Mouse (Mus musculus): Measurements from ENCODE around the gene Foxj3.
"Not testable (repeated sequence)": the region's sequence is repeated elsewhere in the genome, so short reads cannot be mapped to it uniquely, and the experiment has no call there.

The Foxj3 gene

DNA sequence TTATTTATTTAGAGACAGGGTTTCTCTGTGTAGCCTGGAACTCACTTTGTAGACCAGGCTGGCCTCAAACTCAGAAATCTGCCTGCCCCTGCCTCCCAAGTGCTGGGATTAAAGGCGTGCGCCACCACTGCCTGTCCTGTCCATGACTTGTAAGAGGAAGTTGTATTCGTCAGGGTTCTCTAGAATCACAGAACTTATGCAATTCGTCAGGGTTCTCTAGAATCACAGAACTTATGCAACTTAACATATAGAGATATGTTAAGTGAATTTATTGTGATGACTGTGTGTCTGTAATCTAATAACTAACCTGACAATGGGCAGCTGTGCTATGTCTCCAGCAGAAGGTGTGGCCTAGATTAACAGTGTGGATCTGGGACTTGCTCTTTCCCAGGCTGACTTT is at the start of gene Foxj3:
TSS of gene Foxj3 (plus strand) at position 390 of the 400 bp plus-strand sequence.
- DNase-seq = not testable (repeated sequence)

DNA sequence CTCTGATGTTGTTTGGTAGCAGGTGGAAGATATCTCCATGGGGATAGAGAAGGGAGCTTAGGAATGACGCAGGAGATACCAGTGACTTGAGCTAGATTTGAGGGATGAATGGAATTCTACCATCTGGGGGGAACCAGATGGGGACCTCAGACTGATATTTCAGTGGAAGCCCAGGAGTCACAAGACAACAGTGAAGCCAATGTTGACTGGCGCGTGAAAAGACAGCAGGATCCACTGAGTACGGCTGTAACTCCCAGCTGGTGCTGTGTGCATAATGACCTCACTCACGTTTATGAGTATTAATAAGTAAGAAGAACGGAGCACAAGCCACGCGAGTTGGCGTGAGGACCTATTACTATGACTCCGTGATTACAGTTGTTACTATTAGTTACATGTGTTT is 47.1 kb upstream of the Foxj3 start:
- no peak for DNase-seq

DNA sequence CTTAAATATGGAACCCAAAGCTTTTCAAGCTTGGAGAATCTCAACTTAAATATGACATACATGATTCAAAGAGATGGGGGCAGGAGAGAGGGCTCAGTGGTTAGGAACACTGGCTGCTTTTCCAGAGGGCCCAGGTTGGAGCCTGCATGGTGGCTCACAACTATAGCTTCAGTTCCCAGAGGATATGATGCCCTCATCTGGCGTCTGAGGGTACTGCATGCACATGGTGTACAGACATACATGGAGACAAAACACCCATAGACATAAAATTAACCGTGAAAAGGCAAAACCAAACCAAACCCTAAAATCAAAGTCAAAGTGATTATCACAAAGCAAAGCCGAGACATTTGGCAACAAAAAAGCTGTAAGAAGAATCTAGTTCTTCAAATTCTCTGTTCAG is 46.0 kb upstream of the Foxj3 start:
- peak in 1 of 2 experiments; percentile 31 for DNase-seq

DNA sequence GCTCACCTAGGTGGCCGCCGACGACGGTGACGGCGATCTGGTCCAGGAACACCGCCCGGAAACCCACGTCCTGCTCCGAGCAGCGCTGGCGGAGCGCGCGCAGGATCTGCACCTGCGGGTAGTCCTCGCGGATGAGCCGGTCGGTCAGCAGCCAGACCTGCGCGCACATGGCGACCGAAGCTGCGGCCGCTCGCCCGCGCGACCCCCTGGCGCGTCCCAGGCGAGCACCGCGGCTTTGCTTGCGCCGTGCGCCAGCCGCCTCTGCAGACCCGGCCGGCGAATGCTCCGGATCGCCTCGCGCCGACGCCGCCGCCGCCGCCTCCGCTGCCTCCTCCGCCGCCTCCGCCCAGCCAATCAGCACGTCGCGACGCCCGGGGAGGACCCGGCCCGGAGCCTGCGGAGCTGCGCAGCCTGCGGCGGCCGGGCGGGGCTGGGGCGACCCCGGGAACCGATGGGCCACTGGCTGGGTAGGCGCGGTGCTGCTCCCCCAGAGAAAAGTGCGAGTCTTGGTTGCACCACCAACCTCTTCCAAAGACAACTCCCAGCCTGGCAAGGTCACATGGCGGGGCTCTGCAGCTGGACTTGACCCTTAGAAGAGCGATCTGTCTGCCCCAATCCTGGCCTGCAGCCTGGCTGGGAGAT is 44.4 kb upstream of the Foxj3 start, which contains the start of gene Rimkla:
TSS of gene Rimkla (minus strand) at position 338 of the 642 bp plus-strand sequence.
- peak; percentile 15 to 39 for DNase-seq

DNA sequence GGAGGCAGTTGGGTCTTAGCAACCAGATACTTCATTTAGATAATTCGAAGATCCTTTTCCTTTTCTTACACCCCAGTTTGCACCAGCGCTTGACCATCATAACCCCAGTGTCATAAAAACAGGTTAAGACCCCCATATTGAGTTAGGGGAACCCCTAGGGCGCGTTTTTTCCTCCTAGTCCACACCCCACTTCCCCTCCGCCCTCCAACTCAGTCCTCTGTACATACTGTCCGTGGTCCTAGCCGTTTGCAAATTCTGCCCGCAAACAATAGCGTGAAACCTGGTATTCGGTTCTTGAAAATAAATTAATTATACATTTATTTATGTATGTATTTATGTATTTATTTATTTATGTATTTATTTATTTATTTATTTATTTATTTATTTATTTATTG is 43.9 kb upstream of the Foxj3 start:
- DNase-seq = no peak

DNA sequence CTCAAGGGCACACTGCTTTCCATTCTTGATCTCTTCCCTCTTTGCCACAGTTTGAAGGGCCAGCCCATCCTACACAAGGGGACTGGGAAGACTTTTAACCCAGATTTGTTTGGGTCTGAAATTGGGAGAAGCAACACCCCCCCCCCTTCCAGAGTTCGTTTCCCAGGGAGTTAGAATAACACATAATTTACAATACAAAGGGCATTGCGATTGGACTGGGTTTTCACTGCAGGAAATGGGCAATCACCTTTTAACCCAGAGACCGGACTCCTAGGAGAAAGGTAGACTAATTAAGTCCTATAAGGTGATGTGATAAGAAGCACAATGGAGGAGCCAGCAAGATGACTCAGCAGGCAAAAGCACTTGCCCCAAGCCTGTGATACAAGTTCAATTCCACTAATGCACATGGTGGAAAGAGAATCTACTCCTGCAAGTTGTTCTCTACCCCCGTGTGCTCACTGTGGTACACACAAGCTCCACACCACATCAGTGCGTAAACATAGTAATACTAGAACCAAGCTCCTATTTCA is 38.4 kb upstream of the Foxj3 start:
- DNase-seq = no peak

DNA sequence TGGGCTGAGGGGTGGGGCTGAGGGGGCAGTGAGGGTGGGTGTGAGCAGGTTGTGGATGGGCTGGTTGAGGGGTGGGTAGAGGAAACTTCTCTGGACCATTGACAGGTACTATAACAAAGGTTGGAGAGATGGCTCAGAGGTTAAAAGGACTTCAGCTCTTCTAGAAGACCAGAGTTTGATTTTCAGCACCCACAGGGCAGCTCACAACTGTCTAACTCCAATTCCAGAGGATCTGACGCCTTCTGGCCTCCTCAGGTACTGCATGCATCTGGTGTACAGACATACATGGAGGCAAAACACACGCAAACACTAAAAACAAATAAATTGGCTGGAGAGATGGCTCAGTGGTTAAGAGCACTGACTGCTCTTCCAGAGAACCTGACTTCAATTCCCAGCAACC is 25.2 kb upstream of the Foxj3 start:
- no peak for DNase-seq

DNA sequence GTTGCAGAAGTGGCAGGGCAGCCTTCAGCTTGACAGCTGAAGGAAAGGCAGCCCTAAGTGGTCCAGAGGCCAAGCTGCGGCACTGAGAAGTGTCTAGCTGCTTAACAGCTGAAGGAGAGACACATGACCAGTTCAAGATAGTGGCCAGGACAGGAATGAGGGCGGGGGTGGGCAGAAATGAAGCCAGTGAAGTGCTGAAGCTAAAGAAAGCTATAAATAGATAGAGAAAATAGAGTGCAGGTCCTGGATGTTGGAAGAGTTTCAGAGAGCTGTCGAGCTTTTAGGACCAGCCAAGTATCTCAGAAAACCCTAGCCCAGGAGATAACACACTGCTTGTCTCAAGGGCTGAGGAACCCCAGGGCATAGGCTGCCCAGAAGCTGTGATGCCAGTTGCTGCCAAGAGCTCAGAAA is 24.1 kb upstream of the Foxj3 start:
- no peak for DNase-seq

DNA sequence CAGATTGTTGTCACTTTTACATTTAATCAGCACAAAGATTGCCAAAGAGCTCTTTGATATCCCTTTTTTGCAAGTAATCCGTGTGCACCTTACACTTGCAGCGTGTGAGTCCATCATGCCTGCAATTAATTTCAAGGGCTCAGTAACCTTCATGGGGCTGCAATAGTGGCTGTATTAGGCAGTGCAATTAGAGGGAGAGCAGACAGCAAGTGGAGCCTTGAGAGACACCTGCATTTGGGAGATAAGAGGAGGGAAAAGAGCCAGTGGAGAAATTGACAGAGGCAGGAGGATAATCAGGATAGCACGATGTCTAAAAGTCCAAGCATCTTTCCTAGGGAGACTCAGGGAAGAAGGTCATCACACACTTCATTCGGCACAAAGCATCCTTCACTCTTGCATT is 13.2 kb upstream of the Foxj3 start:
- DNase-seq = no peak

DNA sequence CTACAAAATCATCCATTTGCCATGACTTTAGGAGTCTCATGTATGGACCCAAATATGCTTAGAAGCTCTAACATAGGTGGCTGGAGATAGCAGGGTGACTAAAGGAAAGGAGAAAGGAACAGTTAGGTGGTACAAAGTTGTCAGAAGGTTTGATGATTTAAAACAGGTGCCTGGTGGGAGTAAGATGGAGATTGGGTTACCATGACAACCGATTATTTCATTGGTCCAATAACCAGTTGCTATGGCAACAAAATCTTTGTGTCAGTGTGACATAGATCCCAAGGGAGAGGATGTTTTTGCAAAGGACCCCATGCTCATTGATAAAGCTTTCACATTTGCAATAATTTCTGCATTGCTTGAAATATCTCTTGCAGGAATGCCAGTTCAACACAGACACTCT is 12.8 kb upstream of the Foxj3 start:
- DNase-seq = no peak

DNA sequence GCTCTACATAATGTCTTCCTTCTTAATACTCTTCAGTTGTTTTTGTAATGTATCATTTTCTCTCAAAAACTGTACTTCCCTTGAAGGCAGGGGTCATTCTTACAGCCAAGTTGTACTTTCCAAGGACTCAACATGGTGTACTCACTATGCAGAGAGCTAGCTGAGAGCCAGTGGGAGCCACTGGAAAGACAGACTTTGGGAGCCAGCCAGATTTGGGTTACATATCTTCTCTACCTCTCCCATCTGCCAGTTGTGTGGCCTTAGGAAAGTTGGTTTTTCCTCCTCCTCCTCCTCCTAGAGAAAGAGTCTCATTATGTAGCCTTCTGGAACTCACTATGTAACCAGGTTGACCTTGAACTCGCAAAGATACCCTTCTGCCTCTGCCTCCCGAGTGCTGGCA is 12.3 kb upstream of the Foxj3 start:
- no peak for DNase-seq

DNA sequence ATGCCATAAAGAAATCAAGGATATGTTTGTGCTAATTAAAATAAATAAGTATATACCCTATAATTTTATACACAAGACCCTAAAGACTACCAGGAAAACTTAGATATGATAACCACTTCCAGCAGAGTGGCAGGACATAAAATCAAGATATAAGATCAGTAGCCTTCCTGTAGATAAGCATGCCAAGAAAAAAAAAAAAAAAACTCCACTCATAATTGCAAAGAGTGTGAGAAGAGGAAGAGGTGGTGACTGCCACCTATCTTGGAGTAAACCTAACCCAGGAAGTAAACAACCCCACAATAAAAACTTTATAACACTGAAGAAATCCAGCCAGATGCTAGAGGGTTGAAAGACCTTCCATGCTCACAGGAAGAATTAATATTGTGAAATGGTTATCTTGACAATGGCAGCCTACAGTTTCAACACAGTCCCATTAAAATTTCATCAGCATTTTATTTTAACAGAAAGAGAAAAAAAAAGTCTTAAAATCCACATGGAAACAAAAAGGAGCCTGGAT is 10.4 kb upstream of the Foxj3 start:
- DNase-seq = no peak

DNA sequence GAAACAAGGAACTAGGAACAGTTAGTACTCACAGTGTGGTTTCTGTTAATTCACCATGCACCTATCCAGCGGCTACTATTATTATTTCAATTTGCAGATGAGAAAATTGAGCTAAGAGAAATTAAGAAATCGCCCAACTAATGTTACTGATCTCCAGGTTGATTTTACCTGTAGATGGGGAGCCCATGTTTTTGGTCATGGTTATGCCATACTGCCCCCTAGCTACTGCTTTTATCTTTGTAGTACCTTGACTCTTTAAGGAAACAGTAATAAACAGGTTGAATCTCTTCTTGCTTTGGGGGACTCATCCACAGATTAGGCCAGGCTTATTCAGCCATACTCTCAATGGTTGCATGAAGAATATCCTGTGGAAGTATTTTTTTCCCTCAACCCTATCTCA is 5.0 kb upstream of the Foxj3 start:
- DNase-seq = no peak

DNA sequence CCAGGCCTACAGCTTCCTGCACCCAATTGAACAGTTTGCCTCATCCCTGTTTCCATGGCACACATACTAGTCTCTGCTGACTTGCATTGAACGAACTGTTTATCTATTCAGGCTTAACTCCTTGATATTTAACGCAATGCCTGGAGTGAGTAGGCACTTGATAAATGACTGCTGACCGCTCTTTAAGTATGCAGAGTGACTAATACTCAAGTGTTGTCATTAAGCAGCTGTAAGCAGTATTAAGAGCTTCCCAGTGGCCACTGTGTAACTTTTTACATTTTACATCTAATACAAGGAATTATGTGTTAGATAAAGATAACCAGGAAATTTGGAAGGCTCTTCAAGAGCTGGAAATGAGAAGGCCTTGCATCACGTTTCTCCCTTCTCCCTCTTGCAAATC is 1.7 kb upstream of the Foxj3 start:
- DNase-seq = no peak

DNA sequence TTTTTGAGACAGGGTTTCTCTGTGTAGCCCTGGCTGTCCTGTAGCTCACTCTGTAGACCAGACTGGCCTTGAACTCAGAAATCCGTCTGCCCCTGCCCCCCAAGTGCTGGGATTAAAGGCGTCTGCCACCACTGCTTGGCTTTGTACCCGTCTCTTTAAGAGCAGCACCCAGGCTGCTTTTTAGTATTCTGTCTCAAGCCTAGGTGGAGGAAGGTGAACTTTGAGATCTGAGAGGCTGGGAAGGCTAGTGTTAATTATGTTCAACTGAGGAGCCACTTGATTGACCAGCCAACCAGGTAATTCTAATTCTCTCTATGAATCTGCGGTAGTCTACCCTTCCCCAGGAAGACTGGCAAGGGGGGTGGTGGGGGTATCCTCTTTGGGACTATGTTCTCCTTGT is 632 bp downstream of the Foxj3 start:
- peak; percentile 15 to 45 for DNase-seq

DNA sequence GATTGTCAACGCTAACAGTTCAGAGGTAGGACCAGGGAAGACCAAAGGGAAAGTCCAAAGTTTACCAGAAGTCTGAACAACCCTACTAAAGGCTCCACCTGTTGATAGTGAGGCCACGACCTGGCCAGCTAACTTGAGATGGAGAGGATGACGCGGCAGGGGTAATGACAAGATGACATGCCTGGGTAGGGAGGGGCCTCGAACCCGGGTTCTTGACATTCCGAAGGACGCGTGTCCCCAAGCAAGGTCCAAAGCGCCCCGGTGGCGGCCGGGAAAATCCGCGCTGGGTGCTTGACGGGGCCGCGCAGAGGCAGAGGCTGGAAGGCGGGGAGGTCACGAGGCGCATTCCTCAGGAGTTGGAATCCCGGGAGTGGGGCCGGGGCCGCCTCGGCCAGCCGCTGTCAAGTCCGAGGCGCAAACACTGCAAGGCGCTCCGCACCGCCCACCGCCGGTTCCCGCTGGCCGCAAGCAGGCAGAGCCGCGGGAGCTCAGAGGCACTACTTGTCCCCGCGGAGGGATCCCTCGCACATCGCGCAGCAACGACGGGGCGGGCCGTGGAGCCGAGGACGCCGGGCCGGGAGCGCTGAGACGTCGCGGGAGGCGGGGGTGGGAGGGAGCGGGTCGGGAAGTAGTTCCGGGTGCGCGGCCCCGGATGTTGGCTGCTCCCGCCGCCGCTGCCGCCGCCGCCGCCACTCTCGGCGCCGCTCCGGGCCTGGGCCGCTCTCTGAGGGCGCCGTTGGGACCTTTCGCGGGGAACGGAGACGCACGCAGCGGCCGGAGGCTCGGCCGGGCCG is 2.4 kb downstream of the Foxj3 start, which contains the start of gene Frg2f1:
TSS of gene Frg2f1 (minus strand) at position 499 of the 794 bp plus-strand sequence.
- peak; percentile 91 to 94 for DNase-seq

DNA sequence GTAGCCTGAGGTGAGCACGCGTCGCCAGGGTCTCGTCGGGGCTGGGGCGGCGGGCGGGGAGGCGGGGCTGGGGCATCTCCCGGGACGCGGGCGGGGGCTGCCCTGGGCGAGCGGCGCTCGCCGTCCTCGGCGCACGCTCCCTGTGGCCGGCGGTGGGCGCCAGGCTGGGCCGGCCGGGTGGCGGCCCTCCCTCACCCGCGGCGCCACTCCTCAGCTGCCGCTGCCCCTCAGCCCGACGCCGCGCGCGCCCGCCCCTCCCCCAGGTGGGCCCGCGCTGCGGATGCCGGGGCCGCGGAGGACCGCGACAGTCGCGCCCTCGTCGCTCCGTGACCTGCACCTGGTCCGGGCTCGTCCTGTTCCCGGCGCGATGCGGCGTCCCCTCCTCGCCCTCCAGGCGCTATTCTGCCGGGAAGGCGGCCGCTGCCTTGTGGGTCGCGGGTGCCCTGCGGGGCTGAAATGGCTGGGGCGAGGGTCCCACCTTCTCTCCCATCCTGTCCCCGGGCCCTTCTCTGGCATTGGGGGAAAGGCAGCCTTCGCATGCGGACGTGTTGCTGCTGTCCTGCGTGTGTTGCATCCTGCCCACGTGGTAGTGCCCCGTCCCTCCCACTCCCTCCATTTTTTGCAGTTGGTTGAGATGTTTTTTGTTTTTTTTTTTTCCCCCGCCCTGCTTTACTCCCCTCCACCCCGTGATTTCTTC is 3.2 kb downstream of the Foxj3 start:
- DNase-seq = peak; percentile 23 to 24

DNA sequence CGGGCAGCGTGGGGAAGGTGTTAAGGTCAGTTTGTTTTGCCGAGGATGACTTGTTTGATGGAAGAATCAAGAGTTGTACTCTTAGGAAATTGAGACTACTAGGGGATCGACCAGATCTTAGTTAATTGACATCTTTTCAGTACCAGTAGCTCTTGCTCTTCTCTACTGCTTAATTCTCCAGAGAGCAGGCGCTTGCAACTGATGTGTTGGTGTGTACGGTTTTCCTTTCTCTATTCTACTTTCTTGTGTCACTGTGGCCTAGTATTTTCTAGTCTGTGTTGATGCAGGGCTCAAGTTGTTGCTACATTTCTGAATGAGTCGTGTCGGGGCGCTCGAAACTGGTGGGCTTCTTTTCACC is 3.7 kb downstream of the Foxj3 start:
- no peak for DNase-seq

DNA sequence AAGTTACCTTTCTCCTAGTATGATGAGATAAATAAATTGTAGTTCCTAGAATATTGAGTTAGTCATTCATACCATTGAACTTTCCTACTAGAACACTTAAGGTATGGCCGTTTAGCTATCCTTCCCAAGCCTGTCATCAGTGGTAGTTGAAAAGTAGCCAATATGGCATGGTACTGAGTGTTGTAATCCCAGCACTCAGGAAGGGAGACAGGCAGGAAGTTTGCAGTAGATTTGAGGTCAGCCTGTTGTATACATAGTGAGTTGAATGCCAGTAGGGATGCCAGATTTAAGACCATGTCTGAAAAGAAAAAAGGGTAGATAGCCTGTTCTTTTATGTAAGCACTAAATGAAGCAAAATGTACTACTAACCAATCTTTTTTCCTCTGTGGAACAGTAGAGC is 14.1 kb downstream of the Foxj3 start:
- DNase-seq = no peak

DNA sequence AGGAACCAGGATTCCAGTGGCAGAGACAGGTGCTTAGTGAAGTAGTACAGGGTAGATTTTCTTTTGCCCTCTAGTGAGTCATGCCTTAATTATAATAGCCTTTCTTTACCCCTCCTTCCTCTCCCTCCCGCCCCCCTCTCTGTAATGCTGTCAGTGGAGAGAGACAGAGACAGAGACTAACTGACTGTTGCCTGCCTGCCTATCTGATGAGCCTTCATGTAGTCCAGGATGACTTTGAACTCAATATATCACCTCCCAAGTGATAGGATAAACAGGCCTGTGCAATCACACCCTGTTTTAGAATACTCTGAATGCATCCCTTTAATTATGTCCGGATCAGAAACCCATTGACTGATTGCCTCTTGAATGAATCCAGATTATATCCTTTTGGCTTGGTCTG is 18.7 kb downstream of the Foxj3 start:
- DNase-seq = no peak

DNA sequence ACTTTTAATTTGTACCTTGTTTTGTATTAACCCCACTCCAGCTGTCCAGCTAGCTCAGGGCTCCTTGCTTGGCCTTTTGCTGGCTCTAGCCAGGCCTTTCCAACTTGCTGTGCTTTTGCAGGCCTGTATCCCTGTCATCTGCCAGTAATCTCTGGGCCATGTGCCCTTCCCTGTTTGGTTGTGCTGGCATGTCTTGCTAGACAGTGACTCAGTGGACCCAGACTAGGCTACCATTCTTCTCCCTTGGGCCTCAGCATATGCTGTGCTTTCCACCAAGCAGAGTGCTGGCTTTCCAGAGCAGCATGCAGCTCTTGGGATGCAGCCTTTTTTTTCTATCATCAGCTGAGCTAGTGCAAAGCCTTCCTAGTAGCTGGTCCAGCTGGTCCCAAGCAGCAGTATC is 26.3 kb downstream of the Foxj3 start:
- no peak for DNase-seq

DNA sequence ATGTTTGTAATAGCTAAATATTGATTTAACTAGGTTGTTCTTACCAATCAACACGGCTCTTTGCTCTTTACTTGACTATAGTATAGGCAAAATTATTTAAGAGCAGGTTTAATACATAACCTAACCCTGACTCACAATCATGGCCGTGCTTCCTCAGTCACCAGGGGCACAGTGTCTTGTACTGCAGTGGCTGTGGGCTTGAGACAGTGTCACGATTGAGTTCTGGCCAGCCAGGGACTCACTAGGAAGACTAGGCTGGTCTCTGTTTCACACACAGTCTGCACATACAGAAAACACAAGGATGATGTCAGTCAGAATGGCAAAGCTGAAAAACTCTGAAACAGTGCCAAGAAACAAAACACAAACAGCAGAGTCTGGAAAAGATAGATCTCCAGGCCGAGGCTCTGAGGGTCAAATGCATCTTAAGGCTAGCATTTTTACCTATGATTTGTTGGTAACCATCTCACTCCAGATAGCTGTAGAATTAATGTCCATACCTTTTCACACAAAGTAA is 29.6 kb downstream of the Foxj3 start:
- no peak for DNase-seq

DNA sequence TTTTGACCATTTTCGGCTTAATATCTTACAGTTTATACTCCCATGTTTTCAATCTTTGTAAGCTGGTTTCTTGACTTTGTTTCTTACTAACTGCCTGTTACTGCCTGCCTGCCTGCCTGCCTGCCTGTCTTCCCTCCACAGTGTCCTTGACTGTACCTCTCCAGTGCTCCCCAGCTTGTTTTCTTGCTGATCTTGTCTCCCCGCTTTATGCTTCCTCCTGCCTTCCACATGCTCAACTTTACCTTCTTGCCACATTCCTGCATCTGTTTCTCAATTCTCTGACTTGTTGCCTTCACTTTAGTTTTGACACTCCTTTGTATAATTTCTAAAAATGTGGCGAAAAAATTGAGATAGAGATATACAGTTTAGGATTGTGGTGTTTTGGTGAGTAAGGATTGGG is 35.9 kb downstream of the Foxj3 start:
- no peak for DNase-seq

Data from kidney, adult 8-10 months (tissue).